Mouse (Mus musculus): ENCODE measurements around the gene Fam111a. TPM values are rescaled to one million over a fixed set of nuclear protein-coding genes. Genes with fewer than 3 reads are reported as not detected.

The Fam111a gene
- total and polyA plus RNA-seq, 3 experiments, result 0.18 to 4.4 (median 3.8) TPM

DNA sequence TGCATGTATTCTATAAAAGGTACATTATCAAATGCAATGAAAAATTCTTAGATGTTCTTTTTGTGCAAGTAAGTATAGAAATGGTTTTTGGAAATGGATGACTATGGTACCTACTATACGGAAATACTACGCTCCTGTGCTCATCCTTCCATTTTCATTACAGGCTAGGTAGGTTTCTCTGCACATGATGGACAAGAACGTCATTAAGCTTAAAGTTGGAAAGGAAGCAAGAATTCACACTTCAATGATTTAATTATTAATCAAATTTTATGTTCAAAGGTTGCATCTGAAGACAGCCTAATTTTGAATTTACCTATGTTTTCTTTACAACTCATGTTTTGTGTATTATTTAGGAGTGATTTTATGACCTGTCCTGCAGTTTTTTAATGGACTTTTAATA, 88.7 kb downstream of the Fam111a start:
- no peak for DNase-seq

DNA sequence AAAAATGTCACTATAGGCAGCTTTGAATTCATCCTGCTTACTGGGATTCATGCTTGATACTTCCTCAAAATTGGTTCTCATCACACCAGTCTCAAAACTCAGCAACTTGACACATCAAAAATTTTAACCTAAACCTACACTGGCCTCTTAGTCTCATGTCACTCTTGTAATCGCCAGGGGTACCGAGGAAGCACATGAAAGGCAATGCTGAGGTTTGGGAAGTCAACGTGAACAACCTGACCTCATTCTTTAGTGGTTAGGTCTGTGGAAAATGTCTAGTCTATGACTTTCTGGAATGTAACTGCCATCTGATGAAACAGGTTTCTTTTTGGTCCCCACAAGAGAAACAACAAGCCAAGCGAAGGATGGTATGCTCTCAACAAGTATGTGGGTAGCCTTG, 89.4 kb downstream of the Fam111a start:
- no peak for DNase-seq

DNA sequence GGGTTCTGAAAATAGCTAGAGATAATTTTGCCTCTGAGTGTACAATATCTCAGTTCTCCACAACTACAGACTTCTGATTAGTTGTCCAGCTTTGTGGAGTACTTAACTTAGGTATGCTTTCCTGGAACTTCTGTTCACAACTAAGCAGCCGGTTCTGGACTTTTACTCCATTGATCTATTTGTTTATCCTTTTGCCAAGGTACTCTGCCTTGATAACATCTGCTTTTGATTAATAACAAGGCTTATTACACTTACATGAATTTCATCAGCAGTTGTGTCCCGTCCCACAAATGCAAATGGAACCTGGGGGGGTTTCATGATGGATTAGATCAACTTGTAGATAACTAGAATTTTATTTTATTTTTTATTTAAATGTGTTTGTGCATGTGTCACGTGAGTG, 91.3 kb downstream of the Fam111a start:
- no peak for DNase-seq

DNA sequence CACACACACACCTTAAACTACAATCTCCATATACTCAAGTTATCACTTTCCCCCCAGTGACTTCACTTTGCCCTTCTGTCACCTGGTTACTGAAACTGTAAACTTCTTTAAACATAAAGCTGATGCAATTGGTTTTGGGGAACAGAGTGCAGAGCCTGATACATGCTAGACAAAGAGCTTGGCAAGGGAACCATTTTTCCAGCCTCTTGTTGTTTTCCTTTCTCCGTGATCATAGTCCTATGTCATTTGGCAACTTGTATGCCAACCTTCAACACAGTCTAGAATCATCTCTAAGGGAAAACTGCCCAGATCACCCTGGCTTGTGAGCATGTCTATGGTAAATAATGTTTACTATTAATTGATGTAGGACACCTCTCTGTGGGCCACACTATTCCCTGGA, 92.5 kb downstream of the Fam111a start:
- no peak for DNase-seq

Other genes with a start within 250 kb of the Fam111a start
- gene Olfr1436, start 246.6 kb upstream of the Fam111a start, total RNA-seq (2021), result not detected
- gene Olfr1436, start 246.6 kb upstream of the Fam111a start, polyA plus RNA-seq (2012; rRNA removed), result not detected in 2 replicates
- not detected for gene Olfr1437, start 220.6 kb upstream of the Fam111a start, total RNA-seq (2021)
- gene Olfr1437, start 220.6 kb upstream of the Fam111a start, polyA plus RNA-seq (2012; rRNA removed), result not detected in 2 replicates
- not detected for gene Olfr1438-ps1, start 209.8 kb upstream of the Fam111a start, total RNA-seq (2021)
- not detected in 2 replicates for gene Olfr1438-ps1, start 209.8 kb upstream of the Fam111a start, polyA plus RNA-seq (2012; rRNA removed)
- not detected for gene Olfr1440, start 158.5 kb upstream of the Fam111a start, total RNA-seq (2021)
- not detected in 2 replicates for gene Olfr1440, start 158.5 kb upstream of the Fam111a start, polyA plus RNA-seq (2012; rRNA removed)
- not detected for gene Olfr1441, start 128.3 kb upstream of the Fam111a start, total RNA-seq (2021)
- not detected in 2 replicates for gene Olfr1441, start 128.3 kb upstream of the Fam111a start, polyA plus RNA-seq (2012; rRNA removed)
- not detected for gene Pfpl, start 117.8 kb upstream of the Fam111a start, total RNA-seq (2021)
- not detected in 2 replicates for gene Pfpl, start 117.8 kb upstream of the Fam111a start, polyA plus RNA-seq (2012; rRNA removed)
- gene Mpeg1, start 85.0 kb upstream of the Fam111a start, total RNA-seq (2021), result 10 to 100 TPM; 28.3 to 31.6 TPM
- 3.1 and 4.1 TPM in 2 replicates for gene Mpeg1, start 85.0 kb upstream of the Fam111a start, polyA plus RNA-seq (2012; rRNA removed)
- 10 to 100 TPM; 16.7 to 24.2 TPM for gene Dtx4, start 44.3 kb upstream of the Fam111a start, total RNA-seq (2021)
- gene Dtx4, start 44.3 kb upstream of the Fam111a start, polyA plus RNA-seq (2012; rRNA removed), result 9.2 and 10.8 TPM in 2 replicates
- gene Gm4952, start 54.2 kb downstream of the Fam111a start, total RNA-seq (2021), result under 1 TPM; 0.17 to 0.40 TPM
- not detected in 2 replicates for gene Gm4952, start 54.2 kb downstream of the Fam111a start, polyA plus RNA-seq (2012; rRNA removed)
- gene Glyat, start 87.6 kb downstream of the Fam111a start, total RNA-seq (2021), result under 1 TPM in 1 of 2 experiments, not detected in 1; 0.86 TPM
- gene Glyat, start 87.6 kb downstream of the Fam111a start, polyA plus RNA-seq (2012; rRNA removed), result not detected in 2 replicates
- not detected for gene Olfr1442, start 124.7 kb downstream of the Fam111a start, total RNA-seq (2021)
- not detected in 2 replicates for gene Olfr1442, start 124.7 kb downstream of the Fam111a start, polyA plus RNA-seq (2012; rRNA removed)
- not detected for gene Olfr1443, start 132.4 kb downstream of the Fam111a start, total RNA-seq (2021)
- not detected in 2 replicates for gene Olfr1443, start 132.4 kb downstream of the Fam111a start, polyA plus RNA-seq (2012; rRNA removed)
- gene Keg1, start 150.0 kb downstream of the Fam111a start, total RNA-seq (2021), result under 1 TPM; 0.23 to 0.45 TPM
- not detected in 2 replicates for gene Keg1, start 150.0 kb downstream of the Fam111a start, polyA plus RNA-seq (2012; rRNA removed)
- gene Cntf, start 219.9 kb downstream of the Fam111a start, total RNA-seq (2021), result 1 to 10 TPM; 2.4 to 2.6 TPM
- gene Cntf, start 219.9 kb downstream of the Fam111a start, polyA plus RNA-seq (2012; rRNA removed), result not detected in 2 replicates